Mouse (Mus musculus): Measurements from ENCODE around the gene Tmem178b. TPM values are rescaled to one million over a fixed set of nuclear protein-coding genes. Genes with fewer than 3 reads are reported as not detected.

The Tmem178b gene
- polyA plus RNA-seq, 1 experiment from 2014 or later = not detected

DNA sequence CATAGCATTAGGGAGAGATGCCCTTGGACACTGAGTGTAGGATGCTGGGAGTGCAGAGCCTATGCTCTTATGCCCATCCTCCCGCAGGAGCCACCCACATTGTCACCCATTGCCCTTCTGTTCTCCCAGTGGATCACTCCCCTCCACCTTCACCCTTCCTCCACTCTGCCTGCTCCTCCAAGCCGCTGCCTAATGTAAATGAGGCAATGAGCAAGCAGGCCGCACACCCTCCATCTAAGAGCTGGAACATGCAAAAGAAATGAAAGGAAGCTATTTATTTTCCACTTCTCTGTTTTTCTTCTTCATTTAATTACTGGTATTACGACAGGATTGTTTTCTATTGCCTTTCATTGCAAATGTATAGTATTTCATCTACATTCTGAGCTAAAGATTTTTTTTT is 142.1 kb downstream of the Tmem178b start:
- no peak for ATAC-seq
- H3K9me3 ChIP-seq (ENCODE audit: low read length) = no peaks in the 10 kb centered on the region
- H3K4me3 ChIP-seq (ENCODE audit: low read depth, low read length) = no peak overlapping the region
- H3K36me3 ChIP-seq (replicated peaks; ENCODE audit: insufficient read depth, low read length) = no peaks in the 10 kb centered on the region
- no peak overlapping the region for H3K27ac ChIP-seq (ENCODE audit: low read depth)
- H3K9ac ChIP-seq (replicated peaks) = no peak overlapping the region
- TF ChIP-seq EP300 (IDR thresholded peaks at IDR 0.05; ENCODE audit: low read depth) (no peak), CTCF (IDR thresholded peaks at IDR 0.05; ENCODE audit: low read depth) (no peak)
- H3K27me3 ChIP-seq (ENCODE audit: insufficient read depth, low read length) = no peaks in the 10 kb centered on the region
- H3K4me1 ChIP-seq (ENCODE audit: insufficient read depth) = no peaks in the 10 kb centered on the region
- WGBS (ENCODE audit: insufficient replicate concordance) = 71% methylated on average over 4 of the region's 4 CpGs
- no peak overlapping the region for H3K4me2 ChIP-seq (ENCODE audit: low read depth, low read length)
- DNase-seq = no peak

DNA sequence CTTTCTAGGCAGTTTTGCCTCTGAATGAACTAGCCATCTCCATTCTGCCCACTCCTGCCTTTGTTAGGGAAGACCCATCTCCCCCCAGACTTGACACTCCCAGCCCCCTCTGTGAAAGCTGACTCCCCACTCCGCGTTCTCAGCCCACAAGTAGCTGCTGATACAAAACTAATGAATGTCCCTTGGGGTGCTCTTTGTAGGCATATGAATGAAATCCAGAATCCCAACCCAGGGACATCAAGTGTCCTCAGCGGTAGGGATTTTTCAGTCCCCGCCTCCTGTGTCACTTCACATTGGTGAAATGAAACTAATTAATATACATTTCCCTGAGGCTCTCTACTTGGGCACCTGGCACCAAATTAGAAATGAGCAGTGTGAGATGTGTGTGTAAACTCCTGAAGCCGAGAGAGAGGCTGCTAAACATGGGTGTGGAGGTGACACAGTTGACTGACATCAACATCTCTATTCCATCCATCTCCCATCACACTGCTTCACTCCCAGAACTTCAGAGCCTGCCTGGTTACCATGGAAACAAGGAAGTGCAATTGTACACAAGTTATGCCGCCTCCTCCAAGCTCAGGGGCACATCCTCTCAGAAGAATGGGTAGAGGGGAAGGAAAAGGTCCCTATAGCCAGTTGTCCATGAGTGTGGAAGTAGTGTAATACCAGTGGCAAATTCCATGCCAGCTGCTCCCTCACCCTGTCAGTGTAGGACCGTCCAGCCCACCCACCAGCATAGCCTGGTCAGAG is 142.8 kb downstream of the Tmem178b start:
- ATAC-seq (no peak), DNase-seq (no peak)
- Histone ChIP-seq H3K9ac (replicated peaks) (no peak overlapping the region), H3K4me3 (ENCODE audit: low read depth, low read length) (no peak overlapping the region), H3K36me3 (replicated peaks; ENCODE audit: insufficient read depth, low read length) (no peaks in the 10 kb centered on the region), H3K27ac (ENCODE audit: low read depth) (no peak overlapping the region), H3K4me1 (ENCODE audit: insufficient read depth) (no peaks in the 10 kb centered on the region), H3K27me3 (ENCODE audit: insufficient read depth, low read length) (no peaks in the 10 kb centered on the region), H3K9me3 (ENCODE audit: low read length) (no peaks in the 10 kb centered on the region), H3K4me2 (ENCODE audit: low read depth, low read length) (no peak overlapping the region)
- 51% methylated on average over 7 of the region's 7 CpGs for WGBS (ENCODE audit: insufficient replicate concordance)
- TF ChIP-seq CTCF (IDR thresholded peaks at IDR 0.05; ENCODE audit: low read depth) (no peak), EP300 (IDR thresholded peaks at IDR 0.05; ENCODE audit: low read depth) (no peak)

DNA sequence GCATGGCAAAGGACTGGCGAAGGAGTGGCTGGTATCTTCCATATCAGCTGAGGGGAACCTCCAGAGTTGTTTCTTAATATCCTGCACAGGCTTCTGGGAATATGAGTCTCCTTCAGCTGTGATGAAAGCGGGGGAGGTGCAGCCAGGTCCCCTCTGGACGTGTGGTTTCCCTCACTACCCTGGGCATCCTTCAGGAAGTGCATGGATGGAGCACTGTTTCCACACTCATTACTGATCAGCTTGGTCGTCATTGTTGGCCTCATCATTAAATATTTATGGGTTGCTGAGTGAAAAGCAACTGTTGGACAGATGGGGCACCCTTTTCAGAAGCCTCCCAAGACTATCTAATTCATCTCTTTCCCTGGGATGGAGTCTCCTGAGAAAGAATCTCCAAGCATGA is 146.3 kb downstream of the Tmem178b start:
- TF ChIP-seq EP300 (IDR thresholded peaks at IDR 0.05; ENCODE audit: low read depth) (no peak), CTCF (IDR thresholded peaks at IDR 0.05; ENCODE audit: low read depth) (no peak)
- DNase-seq = no peak
- Histone ChIP-seq H3K9me3 (ENCODE audit: low read length) (no peaks in the 10 kb centered on the region), H3K36me3 (replicated peaks; ENCODE audit: insufficient read depth, low read length) (no peaks in the 10 kb centered on the region), H3K4me1 (ENCODE audit: insufficient read depth) (no peaks in the 10 kb centered on the region), H3K27ac (ENCODE audit: low read depth) (no peak overlapping the region), H3K4me3 (ENCODE audit: low read depth, low read length) (no peak overlapping the region), H3K27me3 (ENCODE audit: insufficient read depth, low read length) (no peaks in the 10 kb centered on the region), H3K4me2 (ENCODE audit: low read depth, low read length) (no peak overlapping the region), H3K9ac (replicated peaks) (no peak overlapping the region)
- no peak for ATAC-seq
- 22% methylated on average over 4 of the region's 4 CpGs for WGBS (ENCODE audit: insufficient replicate concordance)

DNA sequence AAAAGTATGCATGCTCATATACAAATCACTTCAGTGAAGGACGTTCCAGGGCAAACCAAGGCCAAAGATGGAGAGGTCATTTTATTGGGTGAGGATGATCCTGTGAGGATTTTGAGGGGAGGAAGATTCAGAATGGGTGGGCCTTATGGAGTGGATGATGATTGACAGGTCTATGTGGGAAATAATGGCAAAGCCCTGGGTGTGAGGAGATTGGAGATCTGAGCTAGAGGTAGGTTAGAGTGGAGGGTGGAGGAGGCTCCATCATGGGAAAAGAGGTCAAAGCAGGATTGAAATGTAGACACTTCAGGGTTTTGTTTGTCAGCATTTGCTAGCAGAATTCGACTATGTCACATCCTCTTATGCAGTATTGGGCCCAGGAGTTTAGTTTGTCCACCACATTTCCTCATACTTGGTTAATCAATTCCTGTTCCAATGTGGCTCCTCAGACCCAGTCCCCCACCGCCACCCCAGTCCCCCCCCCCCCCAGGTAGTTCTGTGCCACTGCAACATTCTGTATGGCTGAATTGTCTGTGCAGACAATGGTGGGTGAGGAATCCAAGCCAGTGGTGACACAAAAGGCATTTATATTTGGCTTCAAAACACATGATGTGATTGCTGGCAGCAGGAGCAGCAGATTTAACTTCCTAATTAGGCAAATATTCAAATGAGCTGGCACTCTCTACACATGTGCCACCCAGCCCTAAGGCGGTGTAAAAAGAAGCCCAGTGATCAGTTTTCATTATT is 150.7 kb downstream of the Tmem178b start:
- Histone ChIP-seq H3K4me2 (ENCODE audit: low read depth, low read length) (no peak overlapping the region), H3K4me1 (ENCODE audit: insufficient read depth) (no peaks in the 10 kb centered on the region), H3K27ac (ENCODE audit: low read depth) (no peak overlapping the region), H3K9ac (replicated peaks) (no peak overlapping the region), H3K4me3 (ENCODE audit: low read depth, low read length) (no peak overlapping the region), H3K27me3 (ENCODE audit: insufficient read depth, low read length) (no peaks in the 10 kb centered on the region), H3K36me3 (replicated peaks; ENCODE audit: insufficient read depth, low read length) (no peaks in the 10 kb centered on the region), H3K9me3 (ENCODE audit: low read length) (no peaks in the 10 kb centered on the region)
- 71% methylated on average over 4 of the region's 4 CpGs for WGBS (ENCODE audit: insufficient replicate concordance)
- ATAC-seq = no peak
- no peak for DNase-seq
- no peak for TF ChIP-seq CTCF (IDR thresholded peaks at IDR 0.05; ENCODE audit: low read depth)
- no peak for TF ChIP-seq EP300 (IDR thresholded peaks at IDR 0.05; ENCODE audit: low read depth)

DNA sequence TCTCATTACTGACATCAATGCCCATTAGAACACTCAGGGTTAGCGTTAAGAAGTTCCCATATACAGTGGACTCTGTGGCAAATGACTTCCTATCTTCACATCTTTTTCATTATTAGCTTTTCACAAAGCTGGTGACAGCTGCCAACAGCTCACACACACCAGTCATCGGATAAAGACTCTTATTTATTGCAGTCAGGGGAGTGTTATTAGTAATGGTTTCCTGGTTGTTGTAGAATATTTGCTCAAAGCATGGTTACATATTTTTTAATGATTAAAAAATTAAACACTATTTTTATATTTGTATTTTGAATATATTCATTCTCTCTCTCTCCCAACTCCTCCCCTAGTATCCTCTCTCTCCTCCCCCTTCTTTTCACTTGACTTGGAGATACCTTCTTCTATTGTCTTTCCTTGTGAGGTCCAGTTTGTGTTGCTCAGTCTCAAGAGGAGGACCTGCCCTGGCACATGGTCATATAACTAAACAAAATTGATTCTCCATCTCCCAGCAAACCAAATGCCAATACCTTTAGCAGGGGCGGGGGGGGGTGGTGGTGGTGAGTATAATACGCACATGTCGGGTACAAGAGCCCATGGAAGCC is 151.4 kb downstream of the Tmem178b start:
- H3K4me3 ChIP-seq (ENCODE audit: low read depth, low read length) = no peak overlapping the region
- H3K4me2 ChIP-seq (ENCODE audit: low read depth, low read length) = no peak overlapping the region
- 71% methylated on average over 5 of the region's 5 CpGs for WGBS (ENCODE audit: insufficient replicate concordance)
- no peak overlapping the region for H3K27ac ChIP-seq (ENCODE audit: low read depth)
- H3K9ac ChIP-seq (replicated peaks) = no peak overlapping the region
- no peak for TF ChIP-seq EP300 (IDR thresholded peaks at IDR 0.05; ENCODE audit: low read depth)
- no peak for TF ChIP-seq CTCF (IDR thresholded peaks at IDR 0.05; ENCODE audit: low read depth)
- H3K36me3 ChIP-seq (replicated peaks; ENCODE audit: insufficient read depth, low read length) = no peaks in the 10 kb centered on the region
- H3K9me3 ChIP-seq (ENCODE audit: low read length) = no peaks in the 10 kb centered on the region
- H3K27me3 ChIP-seq (ENCODE audit: insufficient read depth, low read length) = no peaks in the 10 kb centered on the region
- H3K4me1 ChIP-seq (ENCODE audit: insufficient read depth) = no peaks in the 10 kb centered on the region
- no peak for DNase-seq
- ATAC-seq = no peak

- no peaks in the 10 kb centered on the region for H3K36me3 ChIP-seq (replicated peaks; ENCODE audit: insufficient read depth, low read length)
- TF ChIP-seq EP300 (IDR thresholded peaks at IDR 0.05; ENCODE audit: low read depth) (no peak), CTCF (IDR thresholded peaks at IDR 0.05; ENCODE audit: low read depth) (no peak)
- H3K4me2 ChIP-seq (ENCODE audit: low read depth, low read length) = no peak overlapping the region
- DNase-seq = no peak
- H3K4me1 ChIP-seq (ENCODE audit: insufficient read depth) = no peaks in the 10 kb centered on the region
- no peak overlapping the region for H3K9ac ChIP-seq (replicated peaks)
- H3K9me3 ChIP-seq (ENCODE audit: low read length) = no peaks in the 10 kb centered on the region
- no peak overlapping the region for H3K27ac ChIP-seq (ENCODE audit: low read depth)
- H3K27me3 ChIP-seq (ENCODE audit: insufficient read depth, low read length) = no peaks in the 10 kb centered on the region
- H3K4me3 ChIP-seq (ENCODE audit: low read depth, low read length) = no peak overlapping the region
- ATAC-seq = no peak
These were observed 159.8 kb downstream of the Tmem178b start for GRCm38 (mm10) chr6:40032901-40033300.
